Mouse (Mus musculus) cerebellum, adult 18-20 months (tissue): ENCODE measurements around the gene Krtap12-1.
"Not testable (repeated sequence)": the region's sequence is repeated elsewhere in the genome, so short reads cannot be mapped to it uniquely, and the experiment has no call there.

Experiments used
- DNase-seq, 2 experiments: peaks; one replicate each; pipeline ENCODE4 v3.0.0; 2021

Krtap12-1 gene

DNA sequence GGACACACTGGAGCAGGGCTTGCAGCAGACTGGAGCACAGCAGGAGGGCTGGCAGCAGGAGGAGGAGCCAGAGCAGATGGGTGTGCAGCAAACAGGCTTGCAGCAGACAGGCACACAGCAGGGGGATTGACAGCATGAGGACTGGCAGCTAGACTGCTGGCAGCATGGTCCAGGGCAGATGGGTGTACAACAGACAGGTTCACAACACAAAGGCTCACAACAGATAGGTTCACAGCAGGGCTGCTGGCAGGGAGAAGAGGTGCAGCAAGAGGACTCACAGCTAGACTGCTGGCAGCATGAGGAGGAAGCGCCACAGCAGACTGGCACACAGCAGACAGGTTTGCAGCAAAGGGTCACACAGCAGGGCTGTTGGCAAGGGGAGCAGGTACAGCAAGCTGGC, 30.3 kb downstream of the Krtap12-1 start:
- DNase-seq, result peak; percentile 13 to 15

DNA sequence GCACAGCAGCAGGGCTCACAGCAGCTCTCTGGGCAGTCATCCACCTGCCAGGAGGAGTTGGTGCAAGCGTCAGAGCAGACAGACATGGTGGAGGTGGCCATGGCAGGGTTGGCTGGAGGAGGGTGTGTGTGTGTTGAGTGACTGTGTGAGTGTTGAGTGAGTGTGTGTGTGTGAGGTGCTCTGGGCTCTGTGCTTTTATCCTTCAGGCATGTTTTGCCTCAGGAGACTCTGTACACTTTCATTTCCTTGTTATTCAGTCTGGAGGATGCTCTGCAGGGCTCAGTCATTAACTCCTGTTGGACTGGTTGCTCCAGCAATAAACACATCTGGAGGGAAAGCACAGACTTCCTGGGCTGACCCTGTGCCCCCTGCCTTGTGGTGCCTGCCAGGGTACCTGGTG, 30.9 kb downstream of the Krtap12-1 start, which contains the start of gene Gm9736:
Gene Gm9736, minus strand, starts transcription at position 101 of the 400 bp plus-strand sequence.
- DNase-seq, result not testable (repeated sequence)

DNA sequence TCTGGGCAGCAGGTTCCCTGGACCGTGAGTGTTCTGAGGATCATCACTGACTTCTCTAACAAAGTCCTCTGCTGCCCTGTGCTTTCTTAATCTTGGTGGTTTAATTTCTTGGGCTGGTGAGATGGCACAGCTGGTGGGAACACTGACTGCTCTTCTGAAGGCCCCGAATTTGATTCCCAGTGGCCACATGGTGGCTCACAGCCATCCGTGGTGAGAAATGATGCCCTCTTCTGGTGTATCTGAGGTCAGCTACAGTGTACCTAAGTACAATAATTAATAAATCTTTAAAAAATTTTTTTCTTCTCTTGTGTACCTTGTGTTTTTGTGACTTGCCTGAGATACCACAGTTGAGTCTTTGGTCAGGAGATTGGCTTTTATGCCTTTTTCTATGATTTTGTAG, 31.9 kb downstream of the Krtap12-1 start:
- DNase-seq, result not testable (repeated sequence)

DNA sequence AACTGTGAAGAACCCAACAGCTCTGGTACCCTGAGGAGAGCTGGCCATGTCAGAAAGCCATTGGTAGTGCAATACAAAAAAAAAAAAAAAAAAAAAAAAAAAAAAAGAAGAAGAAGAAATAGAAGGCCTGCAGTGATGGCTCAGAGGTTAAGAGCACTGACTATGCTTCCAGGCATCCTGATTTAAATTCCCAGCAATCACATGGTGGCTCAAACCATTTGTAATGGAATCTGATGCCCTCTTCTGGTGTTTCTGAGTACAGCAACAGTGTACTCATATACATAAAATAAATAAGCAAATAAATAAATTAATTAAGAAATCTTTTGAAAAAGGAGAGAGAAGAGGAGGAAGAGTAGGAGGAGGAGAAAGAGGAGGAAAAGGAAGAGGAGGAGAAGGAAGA, 33.0 kb downstream of the Krtap12-1 start:
- DNase-seq, result no peak

DNA sequence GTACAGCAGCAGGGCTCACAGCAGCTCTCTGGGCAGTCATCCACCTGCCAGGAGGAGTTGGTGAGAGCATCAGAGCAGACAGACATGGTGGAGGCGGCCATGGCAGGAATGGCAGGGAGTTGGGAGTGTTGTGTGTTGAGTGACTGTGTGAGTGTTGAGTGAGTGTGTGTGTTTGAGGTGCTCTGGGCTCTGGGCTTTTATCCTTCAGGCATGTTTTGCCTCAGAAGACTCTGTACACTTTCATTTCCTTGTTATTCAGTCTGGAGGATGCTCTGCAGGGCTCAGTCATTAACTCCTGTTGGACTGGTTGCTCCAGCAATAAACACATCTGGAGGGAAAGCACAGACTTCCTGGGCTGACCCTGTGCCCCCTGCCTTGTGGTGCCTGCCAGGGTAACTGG, 39.2 kb downstream of the Krtap12-1 start, which contains the start of gene Gm3233:
Gene Gm3233, minus strand, starts transcription at position 101 of the 400 bp plus-strand sequence.
- DNase-seq, result not testable (repeated sequence)

DNA sequence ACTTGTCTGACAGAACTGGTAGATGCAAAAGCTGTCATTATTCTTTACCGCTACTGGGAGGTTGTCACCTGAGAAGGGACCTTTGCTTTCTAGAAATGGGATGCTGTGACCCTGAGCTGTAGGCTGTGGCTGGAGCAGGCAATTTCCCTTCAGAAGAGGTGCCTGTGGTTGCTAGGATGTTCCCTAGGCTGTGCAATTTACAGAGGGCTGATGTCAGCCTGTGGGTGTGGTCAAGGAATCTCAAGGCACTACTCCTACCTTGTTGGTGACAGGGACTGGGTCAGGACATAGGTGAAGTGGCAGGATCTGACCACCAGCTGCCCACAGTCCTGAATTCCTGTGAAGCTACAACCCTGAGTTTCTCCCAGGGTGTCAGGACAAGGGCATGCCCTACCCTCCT, 49.3 kb downstream of the Krtap12-1 start:
- no peak for DNase-seq
